Mouse (Mus musculus) stomach, embryonic 15.5 days (tissue): ENCODE data around the gene Tbcel. TPM values are rescaled to one million over a fixed set of nuclear protein-coding genes. Genes with fewer than 3 reads are reported as not detected.

Experiments used
- ATAC-seq: fragments of 200-750 bp; cut with Nextera tagmentation; 2 replicates; pipeline ENCODE4 v1.8.0; 2017; ENCODE audit warnings: low read depth, moderate number of reproducible peaks, moderate TSS enrichment; ENCODE audit not compliant: insufficient read depth, low FRiP score
- H3K27ac ChIP-seq: fragments of 300-500 bp; sonication (generic); 2 replicates; pipeline ENCODE4 v1.5.1; 2015; ENCODE audit warnings: mild to moderate bottlenecking, inconsistent platforms
- H3K27me3 ChIP-seq: fragments of 300-500 bp; sonication (generic); replicated peaks from 2 replicates; pipeline ENCODE4 v1.6.1; 2015; ENCODE audit warnings: inconsistent platforms
- H3K36me3 ChIP-seq: fragments of 300-500 bp; sonication (generic); 2 replicates; pipeline ENCODE4 v1.6.1; 2015; ENCODE audit warnings: inconsistent platforms
- H3K4me1 ChIP-seq: fragments of 300-500 bp; sonication (generic); 2 replicates; pipeline ENCODE4 v1.6.1; 2015; ENCODE audit warnings: inconsistent platforms
- H3K4me2 ChIP-seq: fragments of 300-500 bp; sonication (generic); 2 replicates; pipeline ENCODE4 v1.6.1; 2015; ENCODE audit warnings: mild to moderate bottlenecking, inconsistent platforms
- H3K4me3 ChIP-seq: fragments of 300-500 bp; sonication (generic); replicated peaks from 2 replicates; pipeline ENCODE4 v1.5.1; 2015; ENCODE audit warnings: inconsistent platforms
- H3K9ac ChIP-seq: fragments of 300-500 bp; sonication (generic); 2 replicates; pipeline ENCODE4 v1.6.1; 2015; ENCODE audit warnings: inconsistent platforms
- H3K9me3 ChIP-seq: fragments of 300-500 bp; sonication (generic); 2 replicates; pipeline ENCODE4 v1.6.1; 2016; ENCODE audit warnings: inconsistent platforms
- WGBS: fragments of 180-500 bp; shearing (Covaris S2); methylation state at CpG from one replicate; pipeline ENCODE4 v1.1.7; 2015; 5-methylcytosine and 5-hydroxymethylcytosine counted together
- polyA plus RNA-seq: library from polyadenylated mRNA; unstranded; fragments of >200 nt; fragmentation: Nextera tagmentation; extraction: Ambion mirVana; gene quantifications from 2 replicates; pipeline ENCODE4 v1.2.1, GENCODE M21; 2015

The Tbcel gene
- 4.4 and 4.8 TPM in 2 replicates for polyA plus RNA-seq

DNA sequence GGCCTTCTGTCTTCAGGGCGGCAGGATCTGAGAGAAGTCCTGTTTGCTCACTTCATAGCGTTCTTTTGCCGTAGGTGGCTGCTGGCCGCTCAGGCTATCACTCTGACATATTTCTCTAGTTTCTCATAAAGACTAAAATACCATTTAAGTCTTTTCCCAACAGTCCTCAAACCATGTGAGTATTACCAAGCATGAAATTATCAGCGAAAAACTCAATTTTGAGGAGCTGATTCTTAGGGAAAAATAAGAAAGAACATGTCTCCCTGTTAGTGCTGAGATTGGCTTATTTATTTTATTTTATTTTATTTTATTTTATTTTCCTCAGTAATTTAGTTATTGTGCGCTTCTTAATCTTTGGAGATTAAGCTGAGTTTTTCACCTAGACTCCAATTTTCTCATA is at the start of gene Tbcel:
Gene Tbcel (minus strand): TSS at position 101 of the 400 bp plus-strand sequence.
- no peaks in the 10 kb centered on the region for H3K27me3 ChIP-seq
- no peaks in the 10 kb centered on the region for H3K4me1 ChIP-seq
- H3K4me2 ChIP-seq: no peak within 1 kb of the TSS
- H3K27ac ChIP-seq: no peak within 1 kb of the TSS
- no peaks in the 10 kb centered on the region for H3K36me3 ChIP-seq
- no peak within 1 kb of the TSS for H3K9ac ChIP-seq
- no peak for ATAC-seq
- 70% methylated on average over 6 of the region's 6 CpGs for WGBS
- H3K4me3 ChIP-seq: no peak within 1 kb of the TSS
- H3K9me3 ChIP-seq: no peaks in the 10 kb centered on the region

DNA sequence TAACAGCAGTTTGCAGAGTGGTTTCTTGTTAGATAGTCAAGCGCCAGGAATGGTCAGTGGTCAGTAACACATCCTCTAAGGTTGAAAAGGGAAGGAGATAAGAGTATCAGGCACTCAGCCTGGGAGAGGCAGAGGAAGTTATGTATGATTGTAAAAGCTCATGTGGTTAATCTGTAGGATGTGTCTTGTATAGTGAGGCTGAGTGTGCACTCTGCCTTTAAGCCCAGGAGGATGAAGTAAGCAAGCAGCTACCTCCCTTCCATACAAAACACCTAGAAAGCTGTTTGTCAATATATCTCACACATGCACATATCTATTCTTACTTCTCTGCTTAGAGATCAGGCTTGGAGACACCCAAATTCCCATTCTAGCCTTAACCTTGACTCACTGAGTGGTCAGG is 47.6 kb upstream of the Tbcel start:
- Histone ChIP-seq H3K4me3 (no peak overlapping the region), H3K9ac (no peak overlapping the region), H3K27me3 (no peaks in the 10 kb centered on the region), H3K9me3 (no peaks in the 10 kb centered on the region), H3K4me1 (no peaks in the 10 kb centered on the region), H3K36me3 (no peaks in the 10 kb centered on the region), H3K4me2 (no peak overlapping the region), H3K27ac (no peak overlapping the region)
- no peak for ATAC-seq
- WGBS: 79% methylated on average over 1 of the region's 1 CpGs

DNA sequence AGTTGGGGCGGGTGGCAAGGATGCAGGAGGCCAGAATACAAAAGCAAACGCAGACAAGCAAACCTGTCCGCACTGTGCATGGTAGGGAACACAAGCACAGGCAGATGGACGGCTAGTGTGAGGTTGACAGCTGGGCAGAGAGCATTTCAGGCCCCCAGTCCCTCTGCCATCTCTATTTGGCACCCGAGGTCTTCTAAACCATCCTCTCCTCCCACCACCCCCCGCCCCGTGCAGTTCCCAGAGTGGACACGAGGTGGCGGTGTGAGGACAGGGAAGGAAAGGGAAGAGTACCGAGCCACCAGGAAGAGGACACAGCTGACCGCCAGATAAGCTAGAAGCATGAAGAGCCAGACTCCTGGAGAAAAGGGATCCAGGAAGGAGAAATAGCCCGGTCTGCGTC is 42.5 kb upstream of the Tbcel start:
- H3K27ac ChIP-seq: no peak overlapping the region
- no peaks in the 10 kb centered on the region for H3K36me3 ChIP-seq
- H3K9ac ChIP-seq: no peak overlapping the region
- H3K4me3 ChIP-seq: no peak overlapping the region
- WGBS: 16% methylated on average over 13 of the region's 13 CpGs
- no peaks in the 10 kb centered on the region for H3K27me3 ChIP-seq
- ATAC-seq: no peak
- H3K4me1 ChIP-seq: no peaks in the 10 kb centered on the region
- no peak overlapping the region for H3K4me2 ChIP-seq
- no peaks in the 10 kb centered on the region for H3K9me3 ChIP-seq

DNA sequence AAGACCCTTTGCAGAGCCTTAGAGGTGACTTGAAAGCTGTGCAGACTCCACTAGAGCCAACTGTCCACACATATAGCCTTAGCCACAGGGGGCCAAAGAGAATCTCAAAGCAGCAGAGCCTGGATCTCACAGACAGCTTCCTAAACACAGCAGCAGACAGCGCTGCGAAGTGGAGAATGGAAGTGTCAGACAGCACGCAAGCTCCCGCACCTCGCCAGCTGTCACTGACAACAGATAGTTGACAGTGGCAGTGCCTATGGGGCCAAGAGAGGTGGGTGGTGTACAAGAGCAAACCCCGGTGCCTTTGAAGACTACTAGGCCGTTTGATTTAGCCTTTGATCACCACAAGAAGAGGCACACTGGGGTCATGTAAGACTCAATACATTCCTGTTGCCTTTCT is 41.4 kb upstream of the Tbcel start:
- ATAC-seq: no peak
- H3K27ac ChIP-seq: no peak overlapping the region
- H3K9ac ChIP-seq: no peak overlapping the region
- 54% methylated on average over 7 of the region's 7 CpGs for WGBS
- H3K4me2 ChIP-seq: no peak overlapping the region
- no peaks in the 10 kb centered on the region for H3K4me1 ChIP-seq
- no peaks in the 10 kb centered on the region for H3K27me3 ChIP-seq
- no peaks in the 10 kb centered on the region for H3K36me3 ChIP-seq
- H3K9me3 ChIP-seq: no peaks in the 10 kb centered on the region
- no peak overlapping the region for H3K4me3 ChIP-seq

DNA sequence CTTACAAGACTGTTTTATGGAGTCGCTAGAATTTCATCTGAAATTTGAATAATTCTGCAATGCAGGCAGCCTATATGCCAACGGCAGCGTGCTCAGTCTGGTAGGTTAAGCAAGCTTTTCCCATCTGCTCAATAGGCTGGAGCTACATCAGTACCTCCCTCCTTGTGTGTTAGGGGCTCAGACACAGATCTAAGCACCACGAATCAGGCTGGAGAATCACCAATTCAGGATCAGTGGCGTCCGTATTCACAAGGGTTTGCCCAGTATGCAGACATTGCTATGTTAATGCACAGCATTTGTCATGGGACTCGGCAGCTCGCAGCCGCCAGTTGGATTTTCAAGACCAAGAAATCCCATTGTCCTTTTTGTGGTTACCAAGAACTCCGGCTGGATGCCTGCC is 36.9 kb upstream of the Tbcel start:
- Histone ChIP-seq H3K4me2 (no peak overlapping the region), H3K27ac (no peak overlapping the region), H3K9me3 (no peaks in the 10 kb centered on the region), H3K27me3 (no peaks in the 10 kb centered on the region), H3K4me3 (no peak overlapping the region), H3K9ac (no peak overlapping the region), H3K36me3 (no peaks in the 10 kb centered on the region), H3K4me1 (no peaks in the 10 kb centered on the region)
- WGBS: 83% methylated on average over 10 of the region's 10 CpGs
- ATAC-seq: no peak

DNA sequence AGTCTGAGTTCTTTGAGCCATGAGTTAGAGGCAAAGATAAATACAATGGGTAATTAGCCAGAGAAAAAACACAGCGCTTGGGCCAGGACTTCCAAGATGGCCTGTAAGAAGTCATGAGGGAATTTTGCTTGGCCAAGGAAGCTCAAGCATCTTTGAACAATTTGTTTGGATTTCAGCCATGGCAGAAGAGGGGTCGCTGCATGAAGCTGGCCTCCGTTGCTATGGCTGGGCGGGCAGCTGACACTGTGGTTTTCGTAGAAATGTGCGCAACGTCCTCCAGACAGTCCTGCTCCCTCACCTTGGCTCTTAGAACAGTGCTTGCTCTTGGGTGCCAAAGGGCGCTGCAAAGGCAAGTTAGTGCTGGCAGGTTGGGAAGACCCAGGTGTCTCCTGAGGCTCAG is 25.9 kb upstream of the Tbcel start:
- no peak overlapping the region for H3K4me2 ChIP-seq
- no peak overlapping the region for H3K4me3 ChIP-seq
- H3K27me3 ChIP-seq: no peaks in the 10 kb centered on the region
- no peak for ATAC-seq
- WGBS: 85% methylated on average over 8 of the region's 8 CpGs
- H3K27ac ChIP-seq: no peak overlapping the region
- no peak overlapping the region for H3K9ac ChIP-seq
- H3K4me1 ChIP-seq: no peaks in the 10 kb centered on the region
- no peaks in the 10 kb centered on the region for H3K9me3 ChIP-seq
- no peaks in the 10 kb centered on the region for H3K36me3 ChIP-seq

DNA sequence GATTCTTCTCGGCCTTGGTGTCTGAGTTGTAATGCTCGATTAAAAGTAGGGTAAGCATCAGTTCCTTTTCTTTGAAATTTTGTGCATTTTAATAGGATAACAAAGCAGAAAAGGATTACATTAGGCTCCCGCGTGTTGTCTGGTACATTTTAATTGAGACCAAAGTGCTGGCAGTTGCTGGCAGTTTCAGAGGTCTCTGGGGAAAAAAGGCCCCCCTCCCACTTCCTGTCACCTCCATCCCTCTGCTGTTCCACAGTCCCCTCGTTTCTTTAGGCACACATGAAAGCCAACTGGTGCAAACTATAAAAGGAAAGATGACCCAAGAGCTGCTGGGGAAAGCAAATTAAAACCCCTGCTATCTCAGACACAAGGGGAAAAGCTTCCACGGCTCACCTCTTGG is 25.4 kb upstream of the Tbcel start:
- Histone ChIP-seq H3K27me3 (no peaks in the 10 kb centered on the region), H3K27ac (no peak overlapping the region), H3K9ac (no peak overlapping the region), H3K4me1 (no peaks in the 10 kb centered on the region), H3K36me3 (no peaks in the 10 kb centered on the region), H3K9me3 (no peaks in the 10 kb centered on the region), H3K4me3 (no peak overlapping the region), H3K4me2 (no peak overlapping the region)
- no peak for ATAC-seq
- 30% methylated on average over 6 of the region's 6 CpGs for WGBS

DNA sequence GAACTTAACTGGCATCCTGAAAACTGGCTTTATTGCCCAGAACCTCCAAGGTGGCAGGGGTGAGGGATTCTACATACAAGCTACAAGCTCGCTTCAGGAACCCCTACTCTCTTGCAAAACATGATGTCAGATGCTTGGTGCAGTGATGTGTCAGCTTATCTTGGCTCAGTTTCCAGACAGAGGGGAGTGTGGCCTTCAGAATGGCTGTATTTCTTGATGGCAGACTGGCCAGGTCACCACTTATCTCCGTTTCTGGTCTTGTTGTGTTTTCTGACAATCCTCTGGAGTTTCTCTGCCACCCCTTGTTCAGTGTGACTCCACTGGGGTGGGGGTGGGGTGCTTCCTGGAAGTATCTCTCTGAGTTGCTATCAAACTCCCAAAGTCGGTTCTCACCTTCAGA is 24.3 kb upstream of the Tbcel start:
- Histone ChIP-seq H3K27ac (no peak overlapping the region), H3K4me2 (no peak overlapping the region), H3K4me1 (no peaks in the 10 kb centered on the region), H3K9ac (no peak overlapping the region), H3K36me3 (no peaks in the 10 kb centered on the region), H3K9me3 (no peaks in the 10 kb centered on the region), H3K4me3 (no peak overlapping the region), H3K27me3 (no peaks in the 10 kb centered on the region)
- 45% methylated on average over 3 of the region's 3 CpGs for WGBS
- ATAC-seq: no peak

DNA sequence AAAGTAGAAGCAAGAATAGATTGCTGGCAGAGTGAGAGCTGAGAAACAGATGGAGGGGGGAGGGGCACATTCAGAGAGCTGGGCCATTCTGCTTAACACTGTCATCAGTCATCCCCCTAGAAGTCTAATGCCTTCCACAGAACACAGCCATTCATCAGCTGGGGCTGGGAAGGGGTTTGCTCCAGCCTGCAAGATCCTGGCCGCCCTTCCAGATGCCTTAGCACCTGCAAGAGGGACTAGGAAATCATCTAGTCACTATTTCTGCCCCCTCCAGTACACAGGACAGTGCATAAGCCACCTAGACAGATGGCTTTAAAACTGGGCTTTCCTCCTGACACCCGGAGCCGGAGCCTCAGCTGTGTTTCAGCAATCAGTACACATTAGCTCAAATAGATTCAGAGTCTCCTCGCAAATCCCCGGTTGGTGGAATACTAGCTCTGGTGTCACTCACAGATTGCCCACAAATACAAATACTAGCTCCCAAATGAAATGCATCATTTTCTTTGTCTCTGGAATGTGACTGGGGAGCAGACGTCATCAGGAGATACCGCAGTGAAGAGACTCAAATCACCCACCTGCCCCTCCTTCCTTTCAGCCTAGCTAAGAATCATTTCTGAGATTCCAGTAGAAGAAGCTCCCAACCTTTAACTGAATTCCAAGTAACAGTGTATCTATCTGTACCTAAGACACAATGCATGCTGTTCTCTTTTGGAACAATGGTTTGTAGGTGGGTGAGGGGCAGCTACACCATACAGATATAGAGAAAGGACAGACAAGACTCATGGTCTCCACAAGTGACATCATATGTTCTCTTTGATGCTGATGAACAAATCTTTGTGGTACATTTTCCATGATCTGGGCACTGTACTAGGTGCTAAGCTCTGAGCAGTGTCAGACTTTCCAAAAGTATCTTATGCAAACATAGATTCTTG is 22.9 kb upstream of the Tbcel start:
- ATAC-seq: no peak
- H3K4me1 ChIP-seq: no peaks in the 10 kb centered on the region
- H3K27me3 ChIP-seq: no peaks in the 10 kb centered on the region
- WGBS: 25% methylated on average over 7 of the region's 7 CpGs
- H3K4me2 ChIP-seq: no peak overlapping the region
- H3K27ac ChIP-seq: no peak overlapping the region
- H3K36me3 ChIP-seq: no peaks in the 10 kb centered on the region
- no peaks in the 10 kb centered on the region for H3K9me3 ChIP-seq
- no peak overlapping the region for H3K9ac ChIP-seq
- no peak overlapping the region for H3K4me3 ChIP-seq

DNA sequence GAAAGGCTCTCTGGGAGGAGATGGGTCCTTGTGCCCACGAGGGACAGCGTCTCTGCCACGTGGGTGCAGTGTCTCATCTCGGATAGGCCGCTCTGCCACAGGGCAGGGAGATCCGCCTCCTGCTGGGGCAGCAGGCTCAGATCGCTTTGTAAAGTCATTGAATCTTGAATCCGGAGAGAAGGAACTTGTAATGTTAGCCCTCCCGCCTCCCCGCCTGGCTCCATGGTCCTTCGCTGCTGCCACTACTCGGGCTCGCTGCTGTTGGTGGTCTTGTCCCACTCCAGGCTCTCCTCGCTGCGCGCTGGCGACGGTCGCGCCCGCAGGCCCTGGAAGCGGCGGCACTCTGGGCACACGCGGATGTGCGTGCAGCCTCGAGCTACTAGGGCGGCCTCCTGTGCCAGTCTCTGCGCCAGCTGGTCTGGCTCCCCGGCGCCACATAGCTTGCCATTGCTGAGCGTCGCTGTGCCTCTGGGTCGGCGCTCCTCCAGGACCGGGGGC is 13.0 kb upstream of the Tbcel start:
- WGBS: 15% methylated on average over 36 of the region's 36 CpGs
- no peak for ATAC-seq
- Histone ChIP-seq H3K4me2 (peak overlapping the region; percentile 45), H3K27ac (no peak overlapping the region), H3K4me1 (no peaks in the 10 kb centered on the region), H3K36me3 (no peaks in the 10 kb centered on the region), H3K27me3 (0 out of 2 replicates have a peak, but pooled peaks cover 2% of the 10 kb centered on the region), H3K9me3 (no peaks in the 10 kb centered on the region), H3K9ac (no peak overlapping the region), H3K4me3 (peak overlapping the region; percentile 16)

DNA sequence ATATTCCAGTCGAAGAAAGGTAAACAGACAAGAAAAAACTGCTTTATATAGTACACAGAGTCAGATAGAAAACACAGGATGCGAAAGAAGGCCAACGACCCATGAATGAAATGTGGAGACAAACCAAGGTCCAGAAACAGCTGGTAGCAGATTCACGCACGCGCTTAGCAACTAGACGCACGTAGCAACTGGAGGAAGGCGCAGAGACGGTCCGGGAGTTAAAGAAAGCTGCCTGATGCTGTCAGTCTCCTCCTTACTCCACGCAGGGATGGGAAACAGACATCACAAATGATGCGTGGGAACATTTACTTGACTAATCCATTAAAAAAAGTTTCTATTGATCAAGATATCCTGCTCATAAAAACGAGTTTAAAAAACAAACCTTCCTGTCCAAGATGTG is 10.6 kb upstream of the Tbcel start:
- no peak for ATAC-seq
- 0 out of 2 replicates have a peak, but pooled peaks cover 2% of the 10 kb centered on the region for H3K27me3 ChIP-seq
- WGBS: 52% methylated on average over 14 of the region's 14 CpGs
- H3K27ac ChIP-seq: no peak overlapping the region
- no peak overlapping the region for H3K9ac ChIP-seq
- H3K9me3 ChIP-seq: no peaks in the 10 kb centered on the region
- H3K4me1 ChIP-seq: no peaks in the 10 kb centered on the region
- H3K36me3 ChIP-seq: no peaks in the 10 kb centered on the region
- no peak overlapping the region for H3K4me3 ChIP-seq
- no peak overlapping the region for H3K4me2 ChIP-seq

DNA sequence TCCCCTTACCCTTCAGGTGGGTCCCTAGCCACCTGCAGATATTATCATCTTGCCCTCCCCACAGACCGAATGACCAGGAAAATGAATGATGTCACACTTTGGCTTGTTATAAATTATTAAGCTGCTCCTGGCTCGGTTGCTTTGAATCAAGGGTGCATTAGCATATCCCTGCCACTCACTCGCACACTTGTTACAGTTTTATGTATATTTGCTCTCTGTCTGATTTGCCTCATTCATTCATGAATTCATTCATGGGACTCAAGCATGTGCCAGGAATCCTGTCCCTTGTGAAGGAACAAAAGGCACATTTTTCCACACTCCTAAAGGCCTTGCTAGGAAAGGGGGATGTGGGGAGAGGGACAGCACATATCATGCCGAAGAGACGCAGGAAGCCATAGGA is 5.5 kb upstream of the Tbcel start:
- no peak overlapping the region for H3K27ac ChIP-seq

More for the DNA sequence above, 5.5 kb upstream of the Tbcel start:
- Histone ChIP-seq H3K4me2 (no peak overlapping the region), H3K4me3 (no peak overlapping the region), H3K27me3 (no peaks in the 10 kb centered on the region), H3K4me1 (no peaks in the 10 kb centered on the region), H3K9me3 (no peaks in the 10 kb centered on the region), H3K9ac (no peak overlapping the region), H3K36me3 (no peaks in the 10 kb centered on the region)
- no peak for ATAC-seq
- 67% methylated on average over 5 of the region's 5 CpGs for WGBS
